Mouse (Mus musculus): ENCODE results near the gene Kif22. TPM values are rescaled to one million over a fixed set of nuclear protein-coding genes. Genes with fewer than 3 reads are reported as not detected.

Gene Kif22
- polyA plus RNA-seq, 1 experiment from 2014 or later: 91.8 TPM

GRCm38 (mm10) chr7:126984667-126985444 lies 57.4 kb downstream of the Kif22 start:
- ATAC-seq (no peak), DNase-seq (ENCODE audit: low spot score) (no peak)
- whole genome bisulfite sequencing: 66% methylated on average over 10 of the region's 10 CpGs
- H3K9ac ChIP-seq (ENCODE audit: low read length): no peak overlapping the region
- no peak overlapping the region for H3K4me3 ChIP-seq (ENCODE audit: low read depth, low read length)
- peaks cover 8% of the 10 kb centered on the region for H3K36me3 ChIP-seq (ENCODE audit: control insufficient read depth, insufficient read depth, low read length)
- no peaks in the 10 kb centered on the region for H3K4me1 ChIP-seq (ENCODE audit: control insufficient read depth, insufficient read depth, low read length)
- no peaks in the 10 kb centered on the region for H3K9me3 ChIP-seq (replicated peaks; ENCODE audit: control insufficient read depth, low read length)
- H3K4me2 ChIP-seq (ENCODE audit: low read length): no peak overlapping the region
- H3K27ac ChIP-seq (ENCODE audit: low read depth, low read length): no peak overlapping the region
- H3K27me3 ChIP-seq (replicated peaks; ENCODE audit: control insufficient read depth, insufficient read depth, low read length): no peaks in the 10 kb centered on the region

- WGBS: 88% methylated on average over 7 of the region's 7 CpGs
- peaks cover 25% of the 10 kb centered on the region for H3K36me3 ChIP-seq (ENCODE audit: control insufficient read depth, insufficient read depth, low read length)
Measured at GRCm38 (mm10) chr7:126983113-126983512, 59.2 kb downstream of the Kif22 start.

GRCm38 (mm10) chr7:126982054-126982453 lies 60.2 kb downstream of the Kif22 start:
- Histone ChIP-seq H3K4me3 (ENCODE audit: low read depth, low read length) (no peak overlapping the region), H3K4me1 (ENCODE audit: control insufficient read depth, insufficient read depth, low read length) (peaks cover 2% of the 10 kb centered on the region; the same call in 1 of the 2 replicates), H3K9ac (ENCODE audit: low read length) (no peak overlapping the region), H3K4me2 (ENCODE audit: low read length) (no peak overlapping the region), H3K27me3 (replicated peaks; ENCODE audit: control insufficient read depth, insufficient read depth, low read length) (no peaks in the 10 kb centered on the region), H3K9me3 (replicated peaks; ENCODE audit: control insufficient read depth, low read length) (no peaks in the 10 kb centered on the region), H3K27ac (ENCODE audit: low read depth, low read length) (no peak overlapping the region), H3K36me3 (ENCODE audit: control insufficient read depth, insufficient read depth, low read length) (peaks cover 28% of the 10 kb centered on the region)
- 93% methylated on average over 4 of the region's 4 CpGs for WGBS
- no peak for ATAC-seq
- no peak for DNase-seq (ENCODE audit: low spot score)

More at GRCm38 (mm10) chr7:126983113-126983512, 59.2 kb downstream of the Kif22 start:
- Histone ChIP-seq H3K9me3 (replicated peaks; ENCODE audit: control insufficient read depth, low read length) (no peaks in the 10 kb centered on the region), H3K4me3 (ENCODE audit: low read depth, low read length) (no peak overlapping the region), H3K4me2 (ENCODE audit: low read length) (no peak overlapping the region), H3K4me1 (ENCODE audit: control insufficient read depth, insufficient read depth, low read length) (no peaks in the 10 kb centered on the region), H3K27me3 (replicated peaks; ENCODE audit: control insufficient read depth, insufficient read depth, low read length) (no peaks in the 10 kb centered on the region), H3K9ac (ENCODE audit: low read length) (no peak overlapping the region), H3K27ac (ENCODE audit: low read depth, low read length) (no peak overlapping the region)
- DNase-seq (ENCODE audit: low spot score) (no peak), ATAC-seq (no peak)

- H3K4me2 ChIP-seq (ENCODE audit: low read length): no peak overlapping the region
- 82% methylated on average over 2 of the region's 2 CpGs for WGBS
- no peak for ATAC-seq
Measured at GRCm38 (mm10) chr7:126981601-126982000, 60.7 kb downstream of the Kif22 start.

GRCm38 (mm10) chr7:126978841-126979240 lies 63.4 kb downstream of the Kif22 start:
- no peaks in the 10 kb centered on the region for H3K9me3 ChIP-seq (replicated peaks; ENCODE audit: control insufficient read depth, low read length)
- H3K4me2 ChIP-seq (ENCODE audit: low read length): no peak overlapping the region
- no peak overlapping the region for H3K9ac ChIP-seq (ENCODE audit: low read length)
- ATAC-seq (no peak), DNase-seq (ENCODE audit: low spot score) (no peak)
- 95% methylated on average over 6 of the region's 6 CpGs for WGBS
- H3K27ac ChIP-seq (ENCODE audit: low read depth, low read length): no peak overlapping the region
- no peaks in the 10 kb centered on the region for H3K27me3 ChIP-seq (replicated peaks; ENCODE audit: control insufficient read depth, insufficient read depth, low read length)
- no peak overlapping the region for H3K4me3 ChIP-seq (ENCODE audit: low read depth, low read length)
- peaks cover 28% of the 10 kb centered on the region for H3K36me3 ChIP-seq (ENCODE audit: control insufficient read depth, insufficient read depth, low read length)
- H3K4me1 ChIP-seq (ENCODE audit: control insufficient read depth, insufficient read depth, low read length): peaks cover 7% of the 10 kb centered on the region

More at GRCm38 (mm10) chr7:126981601-126982000, 60.7 kb downstream of the Kif22 start:
- Histone ChIP-seq H3K36me3 (ENCODE audit: control insufficient read depth, insufficient read depth, low read length) (peaks cover 28% of the 10 kb centered on the region), H3K27me3 (replicated peaks; ENCODE audit: control insufficient read depth, insufficient read depth, low read length) (no peaks in the 10 kb centered on the region), H3K27ac (ENCODE audit: low read depth, low read length) (no peak overlapping the region), H3K4me3 (ENCODE audit: low read depth, low read length) (no peak overlapping the region), H3K4me1 (ENCODE audit: control insufficient read depth, insufficient read depth, low read length) (peaks cover 3% of the 10 kb centered on the region; the same call in 1 of the 2 replicates), H3K9me3 (replicated peaks; ENCODE audit: control insufficient read depth, low read length) (no peaks in the 10 kb centered on the region), H3K9ac (ENCODE audit: low read length) (no peak overlapping the region)
- no peak for DNase-seq (ENCODE audit: low spot score)

Small RNAs within 50 kb of the gene (microRNA-seq; reads per million reads assigned to microRNA genes)
- gene Gm44343: not detected

Other genes starting within 250 kb of the Kif22 start
- 231 and 256 TPM in 2 replicates for gene Ppp4c, start 250.0 kb downstream of the Kif22 start, polyA plus RNA-seq (2014; fragmentation: Nextera tagmentation; extraction: Ambion mirVana)
- gene Fam57b, start 244.8 kb downstream of the Kif22 start, polyA plus RNA-seq (2014; fragmentation: Nextera tagmentation; extraction: Ambion mirVana): 31.3 and 37.4 TPM in 2 replicates
- gene 4930451I11Rik, start 210.8 kb downstream of the Kif22 start, polyA plus RNA-seq (2014; fragmentation: Nextera tagmentation; extraction: Ambion mirVana): not detected in 2 replicates
- gene Doc2a, start 195.1 kb downstream of the Kif22 start, polyA plus RNA-seq (2014; fragmentation: Nextera tagmentation; extraction: Ambion mirVana): 4.9 and 6.7 TPM in 2 replicates
- 12.0 and 13.7 TPM in 2 replicates for gene Hirip3, start 180.5 kb downstream of the Kif22 start, polyA plus RNA-seq (2014; fragmentation: Nextera tagmentation; extraction: Ambion mirVana)
- 91.3 and 104 TPM in 2 replicates for gene Ino80e, start 180.1 kb downstream of the Kif22 start, polyA plus RNA-seq (2014; fragmentation: Nextera tagmentation; extraction: Ambion mirVana)
- gene Taok2, start 157.8 kb downstream of the Kif22 start, polyA plus RNA-seq (2014; fragmentation: Nextera tagmentation; extraction: Ambion mirVana): 25.9 and 31.0 TPM in 2 replicates
- 34.3 and 44.9 TPM in 2 replicates for gene Tmem219, start 119.6 kb downstream of the Kif22 start, polyA plus RNA-seq (2014; fragmentation: Nextera tagmentation; extraction: Ambion mirVana)
- gene Kctd13, start 113.6 kb downstream of the Kif22 start, polyA plus RNA-seq (2014; fragmentation: Nextera tagmentation; extraction: Ambion mirVana): 69.3 and 89.2 TPM in 2 replicates
- 4.4 and 6.0 TPM in 2 replicates for gene Asphd1, start 92.9 kb downstream of the Kif22 start, polyA plus RNA-seq (2014; fragmentation: Nextera tagmentation; extraction: Ambion mirVana)
- gene Sez6l2, start 91.9 kb downstream of the Kif22 start, polyA plus RNA-seq (2014; fragmentation: Nextera tagmentation; extraction: Ambion mirVana): 33.8 and 34.6 TPM in 2 replicates
- 92.4 and 96.0 TPM in 2 replicates for gene Cdipt, start 66.6 kb downstream of the Kif22 start, polyA plus RNA-seq (2014; fragmentation: Nextera tagmentation; extraction: Ambion mirVana)
- gene Cdiptos, start 66.4 kb downstream of the Kif22 start, polyA plus RNA-seq (2014; fragmentation: Nextera tagmentation; extraction: Ambion mirVana): 0.51 and 1.0 TPM in 2 replicates
- 1.8 and 2.7 TPM in 2 replicates for gene Mvp, start 27.9 kb downstream of the Kif22 start, polyA plus RNA-seq (2014; fragmentation: Nextera tagmentation; extraction: Ambion mirVana)
- 0.34 and 0.74 TPM in 2 replicates for gene Pagr1b, start 26.0 kb downstream of the Kif22 start, polyA plus RNA-seq (2014; fragmentation: Nextera tagmentation; extraction: Ambion mirVana)
- gene Pagr1a, start 25.1 kb downstream of the Kif22 start, polyA plus RNA-seq (2014; fragmentation: Nextera tagmentation; extraction: Ambion mirVana): 22.3 and 25.1 TPM in 2 replicates
- 65.0 and 68.5 TPM in 2 replicates for gene Gm42742, start 21.4 kb downstream of the Kif22 start, polyA plus RNA-seq (2014; fragmentation: Nextera tagmentation; extraction: Ambion mirVana)
- gene Prrt2, start 21.3 kb downstream of the Kif22 start, polyA plus RNA-seq (2014; fragmentation: Nextera tagmentation; extraction: Ambion mirVana): 13.7 and 20.1 TPM in 2 replicates
- gene Maz, start 15.4 kb downstream of the Kif22 start, polyA plus RNA-seq (2014; fragmentation: Nextera tagmentation; extraction: Ambion mirVana): 53.1 and 54.1 TPM in 2 replicates
- gene Zg16, start 44.9 kb upstream of the Kif22 start, polyA plus RNA-seq (2014; fragmentation: Nextera tagmentation; extraction: Ambion mirVana): not detected in 2 replicates
- gene AI467606, start 48.9 kb upstream of the Kif22 start, polyA plus RNA-seq (2014; fragmentation: Nextera tagmentation; extraction: Ambion mirVana): 1.5 and 2.2 TPM in 2 replicates
- 0.66 and 0.91 TPM in 2 replicates for gene Qprt, start 79.8 kb upstream of the Kif22 start, polyA plus RNA-seq (2014; fragmentation: Nextera tagmentation; extraction: Ambion mirVana)
- not detected in 2 replicates for gene Spn, start 95.4 kb upstream of the Kif22 start, polyA plus RNA-seq (2014; fragmentation: Nextera tagmentation; extraction: Ambion mirVana)
- gene Cd2bp2, start 153.6 kb upstream of the Kif22 start, polyA plus RNA-seq (2014; fragmentation: Nextera tagmentation; extraction: Ambion mirVana): 73.6 and 78.6 TPM in 2 replicates
- gene Tbc1d10b, start 166.0 kb upstream of the Kif22 start, polyA plus RNA-seq (2014; fragmentation: Nextera tagmentation; extraction: Ambion mirVana): 13.6 and 13.7 TPM in 2 replicates
- 4.6 and 5.3 TPM in 2 replicates for gene Mylpf, start 166.4 kb upstream of the Kif22 start, polyA plus RNA-seq (2014; fragmentation: Nextera tagmentation; extraction: Ambion mirVana)
- 29.4 and 36.7 TPM in 2 replicates for gene Zfp553, start 190.6 kb upstream of the Kif22 start, polyA plus RNA-seq (2014; fragmentation: Nextera tagmentation; extraction: Ambion mirVana)
- gene Sept1, start 190.7 kb upstream of the Kif22 start, polyA plus RNA-seq (2014; fragmentation: Nextera tagmentation; extraction: Ambion mirVana): 11.3 and 15.1 TPM in 2 replicates
- gene Zfp771, start 201.8 kb upstream of the Kif22 start, polyA plus RNA-seq (2014; fragmentation: Nextera tagmentation; extraction: Ambion mirVana): 53.2 and 57.4 TPM in 2 replicates
- gene Dctpp1, start 218.2 kb upstream of the Kif22 start, polyA plus RNA-seq (2014; fragmentation: Nextera tagmentation; extraction: Ambion mirVana): 169 and 219 TPM in 2 replicates
- 59.4 and 62.5 TPM in 2 replicates for gene Sephs2, start 231.6 kb upstream of the Kif22 start, polyA plus RNA-seq (2014; fragmentation: Nextera tagmentation; extraction: Ambion mirVana)

All from forebrain, embryonic 14.5 days (tissue).